Mouse (Mus musculus) forebrain, postnatal 0 days (tissue): Measurements from ENCODE around the gene Hcst. TPM values are rescaled to one million over a fixed set of nuclear protein-coding genes. Genes with fewer than 3 reads are reported as not detected.
A peak's percentile ranks its signal among the peaks of the same experiment; 100 is the strongest.

Experiments
- ATAC-seq: fragments of 200-750 bp; cut with Nextera tagmentation; 2 replicates; pipeline ENCODE4 v1.8.0; 2017; ENCODE audit warnings: mild to moderate bottlenecking, moderate library complexity
- DNase-seq: peaks from one replicate; pipeline ENCODE4 v3.0.0-alpha.2; 2015
- H3K27ac ChIP-seq: fragments of 300-500 bp; sonication (generic); 2 replicates; pipeline ENCODE4 v1.5.1; 2014; ENCODE audit warnings: low read depth, mild to moderate bottlenecking, antibody characterized with exemption, low read length, moderate library complexity, mixed read lengths
- H3K27me3 ChIP-seq: fragments of 300-500 bp; sonication (generic); 2 replicates; pipeline ENCODE4 v1.6.1; 2014; ENCODE audit warnings: mild to moderate bottlenecking, low read length, mixed read lengths; ENCODE audit not compliant: insufficient read depth
- H3K36me3 ChIP-seq: fragments of 300-500 bp; sonication (generic); 2 replicates; pipeline ENCODE4 v1.6.1; 2014; ENCODE audit warnings: mild to moderate bottlenecking, moderate library complexity; ENCODE audit not compliant: insufficient read depth
- H3K4me1 ChIP-seq: fragments of 300-500 bp; sonication (generic); 2 replicates; pipeline ENCODE4 v1.6.1; 2014; ENCODE audit warnings: antibody characterized with exemption; ENCODE audit not compliant: insufficient read depth
- H3K4me2 ChIP-seq: fragments of 300-500 bp; sonication (generic); 2 replicates; pipeline ENCODE4 v1.6.1; 2014; ENCODE audit warnings: low read depth, mild to moderate bottlenecking, moderate library complexity
- H3K4me3 ChIP-seq: fragments of 300-500 bp; sonication (generic); 2 replicates; pipeline ENCODE4 v1.5.1; 2014; ENCODE audit warnings: low read depth, low read length, mixed read lengths
- H3K9ac ChIP-seq: fragments of 300-500 bp; sonication (generic); 2 replicates; pipeline ENCODE4 v1.6.1; 2014; ENCODE audit warnings: mild to moderate bottlenecking
- H3K9me3 ChIP-seq: fragments of 300-500 bp; sonication (generic); 2 replicates; pipeline ENCODE4 v1.6.1; 2016; ENCODE audit warnings: low read length
- CTCF ChIP-seq: sonication (generic); IDR thresholded peaks from 2 replicates; pipeline ENCODE4 v1.5.1; 2016; ENCODE audit warnings: antibody characterized with exemption, control low read depth, low read depth
- WGBS: fragments of 180-500 bp; shearing (Covaris S2); extraction: QIAGEN DNeasy Blood & Tissue Kit; methylation state at CpG from one replicate; pipeline ENCODE4 v1.1.7; 2014; 5-methylcytosine and 5-hydroxymethylcytosine counted together
- polyA plus RNA-seq: library from polyadenylated mRNA; unstranded; fragments of >200 nt; fragmentation: Nextera tagmentation; extraction: Ambion mirVana; gene quantifications from 2 replicates; pipeline ENCODE4 v1.2.1, GENCODE M21; 2015
- total RNA-seq: library from RNA; depleted of rRNA; stranded (reverse); fragments of >200 nt; gene quantifications from 2 replicates; pipeline ENCODE4 v1.2.3, GENCODE M21; 2014

The Hcst gene
- total and polyA plus RNA-seq, 2 experiments from 2014 or later: 0.41 TPM; not detected in 1

DNA sequence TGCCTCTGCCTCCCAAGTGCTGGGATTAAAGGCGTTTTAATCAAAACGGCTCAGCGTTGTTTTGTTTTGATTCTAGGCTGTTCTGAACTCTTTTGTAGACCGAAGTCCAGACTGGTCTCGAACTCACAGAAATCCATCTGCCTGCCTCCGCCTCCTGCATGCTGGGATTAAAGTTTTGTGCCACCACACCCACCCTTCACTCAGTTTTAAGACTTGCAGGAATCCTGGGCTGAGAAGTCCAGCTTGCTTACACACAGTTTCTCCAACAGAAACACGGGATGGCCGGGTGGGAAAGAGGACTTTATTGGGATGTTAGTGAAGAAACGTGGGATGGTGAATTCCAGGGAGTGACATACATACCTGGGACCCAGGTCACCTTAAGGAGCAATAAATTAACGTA is 15.0 kb upstream of the Hcst start:
- H3K9ac ChIP-seq: no peak overlapping the region
- no peak for ATAC-seq
- H3K4me1 ChIP-seq: no peaks in the 10 kb centered on the region
- 73% methylated on average over 10 of the region's 10 CpGs for WGBS
- no peak for DNase-seq
- H3K4me3 ChIP-seq: no peak overlapping the region
- no peaks in the 10 kb centered on the region for H3K27me3 ChIP-seq
- peaks cover 52% of the 10 kb centered on the region for H3K36me3 ChIP-seq
- no peak for TF ChIP-seq CTCF
- no peaks in the 10 kb centered on the region for H3K9me3 ChIP-seq
- H3K4me2 ChIP-seq: no peak overlapping the region
- H3K27ac ChIP-seq: no peak overlapping the region

DNA sequence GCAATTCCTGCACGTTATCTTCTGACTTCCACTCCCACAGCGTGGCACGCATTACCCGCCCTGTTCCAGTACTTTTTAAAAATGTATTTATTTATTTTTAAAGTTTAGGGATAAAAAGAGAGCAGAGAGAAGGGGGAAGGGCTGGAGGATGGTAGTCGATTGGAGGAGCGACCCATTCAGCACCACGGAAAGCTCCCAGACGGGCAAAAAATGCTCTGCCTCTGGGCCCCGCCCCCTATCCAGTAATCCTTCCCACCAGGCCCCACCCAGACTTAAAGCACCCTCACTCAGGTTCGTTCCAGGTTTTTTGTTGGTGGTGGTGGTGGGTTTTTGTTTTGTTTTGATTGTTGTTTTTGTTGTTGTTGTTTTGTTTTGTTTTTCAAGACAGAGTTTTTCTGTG is 14.6 kb upstream of the Hcst start:
- Histone ChIP-seq H3K9ac (no peak overlapping the region), H3K4me2 (no peak overlapping the region), H3K4me1 (no peaks in the 10 kb centered on the region), H3K27ac (no peak overlapping the region), H3K9me3 (no peaks in the 10 kb centered on the region), H3K4me3 (no peak overlapping the region), H3K36me3 (peaks cover 48% of the 10 kb centered on the region), H3K27me3 (no peaks in the 10 kb centered on the region)
- ATAC-seq (no peak), DNase-seq (no peak)
- TF ChIP-seq CTCF: no peak
- WGBS: 2% methylated on average over 10 of the region's 10 CpGs

DNA sequence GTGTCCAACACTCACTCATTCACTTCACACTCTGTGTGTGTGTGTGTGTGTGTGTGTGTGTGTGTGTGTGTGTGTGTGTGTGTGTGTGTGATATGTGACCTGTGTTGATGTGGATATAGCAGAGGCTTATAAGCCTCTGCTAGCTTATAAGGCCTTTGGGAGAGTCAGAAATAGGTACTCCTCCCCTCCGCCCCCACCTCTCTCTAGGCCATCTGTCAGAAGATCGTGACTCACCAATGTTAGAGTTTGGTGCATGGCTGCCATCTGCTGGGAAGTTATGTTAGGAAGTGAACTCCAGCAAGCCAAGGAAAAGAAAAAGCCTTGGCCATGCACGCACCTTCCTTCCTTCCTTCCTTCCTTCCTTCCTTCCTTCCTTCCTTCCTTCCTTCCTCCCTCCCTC is 12.1 kb upstream of the Hcst start:
- Histone ChIP-seq H3K4me3 (no peak overlapping the region), H3K4me2 (no peak overlapping the region), H3K9me3 (no peaks in the 10 kb centered on the region), H3K9ac (no peak overlapping the region), H3K4me1 (no peaks in the 10 kb centered on the region), H3K27me3 (no peaks in the 10 kb centered on the region), H3K27ac (no peak overlapping the region), H3K36me3 (peaks cover 30% of the 10 kb centered on the region)
- ATAC-seq (peak; percentile 86), DNase-seq (peak; percentile 91)
- WGBS: 11% methylated on average over 3 of the region's 3 CpGs
- peak; percentile 84 for TF ChIP-seq CTCF

DNA sequence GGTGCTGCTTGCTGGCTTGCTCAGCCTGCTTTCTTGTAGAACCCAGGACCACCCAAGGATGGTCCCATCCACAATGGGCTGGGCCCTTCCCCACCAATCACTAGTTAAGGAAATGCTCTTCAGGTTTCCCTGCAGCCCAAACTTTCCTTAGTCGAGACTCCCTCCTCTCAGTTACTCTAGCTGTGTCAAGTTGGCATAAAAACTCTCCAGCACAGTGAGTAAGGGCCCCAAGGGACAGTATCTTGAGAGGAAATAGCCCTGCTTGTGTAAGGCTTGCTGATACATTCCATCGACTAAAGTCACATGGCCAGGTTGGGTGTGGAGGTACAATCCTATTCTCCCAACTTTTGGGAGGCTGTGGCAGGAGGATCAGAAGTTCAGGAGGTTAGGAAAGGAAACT is 10.5 kb upstream of the Hcst start:
- DNase-seq: no peak
- no peak for TF ChIP-seq CTCF

DNA sequence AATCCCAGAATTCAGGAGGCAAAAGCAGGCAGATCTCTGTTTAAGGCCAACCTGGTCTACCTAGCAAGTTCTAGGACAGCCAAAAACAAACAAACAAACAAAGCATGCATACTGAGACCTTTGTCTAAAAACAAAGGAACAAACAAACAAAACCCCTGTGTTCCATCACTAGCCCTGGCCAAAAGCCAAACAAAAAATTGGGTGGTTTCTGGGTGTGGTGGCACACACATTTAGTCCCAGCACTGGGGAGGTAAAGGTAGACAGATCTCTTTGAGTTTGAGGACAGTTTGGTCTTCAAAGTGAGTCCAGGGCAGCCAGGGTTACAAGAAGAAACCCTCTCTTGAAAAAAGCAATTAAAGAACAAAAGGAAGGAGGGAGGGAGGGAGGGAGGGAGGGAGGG is 9.7 kb upstream of the Hcst start:
- DNase-seq: no peak
- H3K27ac ChIP-seq: no peak overlapping the region
- ATAC-seq: no peak
- no peak overlapping the region for H3K9ac ChIP-seq
- no peak overlapping the region for H3K4me2 ChIP-seq
- H3K4me1 ChIP-seq: no peaks in the 10 kb centered on the region
- peaks cover 21% of the 10 kb centered on the region for H3K36me3 ChIP-seq
- H3K9me3 ChIP-seq: no peaks in the 10 kb centered on the region
- H3K27me3 ChIP-seq: no peaks in the 10 kb centered on the region
- no peak overlapping the region for H3K4me3 ChIP-seq
- no peak for TF ChIP-seq CTCF

More for the DNA sequence above, 10.5 kb upstream of the Hcst start:
- H3K9me3 ChIP-seq: no peaks in the 10 kb centered on the region
- no peak overlapping the region for H3K27ac ChIP-seq
- H3K4me2 ChIP-seq: no peak overlapping the region
- no peak overlapping the region for H3K9ac ChIP-seq
- H3K4me3 ChIP-seq: no peak overlapping the region
- WGBS: 60% methylated on average over 2 of the region's 2 CpGs
- ATAC-seq: no peak
- no peaks in the 10 kb centered on the region for H3K27me3 ChIP-seq
- H3K4me1 ChIP-seq: no peaks in the 10 kb centered on the region
- peaks cover 26% of the 10 kb centered on the region for H3K36me3 ChIP-seq

DNA sequence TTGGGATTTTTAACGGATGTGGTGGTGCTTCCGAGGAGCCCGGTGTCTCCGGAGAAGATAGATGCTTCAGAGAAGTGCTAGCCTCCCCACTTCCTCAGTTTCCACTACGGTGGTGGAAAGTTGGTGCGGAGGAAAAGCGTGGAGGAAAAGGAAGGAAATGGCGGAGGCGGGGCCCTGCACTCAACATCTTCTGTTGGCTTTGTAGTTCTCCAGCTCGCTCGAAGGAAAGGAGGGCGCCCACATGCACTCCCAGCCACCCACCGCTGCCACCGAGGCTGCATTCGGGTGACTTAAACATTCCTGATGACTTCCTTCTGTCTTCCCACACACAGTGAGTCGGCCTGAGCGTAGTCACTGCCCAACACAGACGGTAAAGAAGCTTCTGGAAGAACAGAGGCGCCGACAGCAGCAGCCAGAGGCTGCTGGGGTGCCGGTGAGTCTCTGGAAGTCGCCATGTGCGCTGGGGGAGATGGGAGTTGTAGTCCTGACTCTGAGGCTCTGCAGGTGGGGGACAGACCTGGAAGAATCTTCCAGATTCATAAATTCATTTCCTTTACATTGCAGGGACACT is 3.5 kb upstream of the Hcst start:
- H3K27ac ChIP-seq: peak overlapping the region; percentile 64; the same call in 1 of the 2 replicates
- 42% methylated on average over 23 of the region's 23 CpGs for WGBS
- peak; percentile 26 for DNase-seq

DNA sequence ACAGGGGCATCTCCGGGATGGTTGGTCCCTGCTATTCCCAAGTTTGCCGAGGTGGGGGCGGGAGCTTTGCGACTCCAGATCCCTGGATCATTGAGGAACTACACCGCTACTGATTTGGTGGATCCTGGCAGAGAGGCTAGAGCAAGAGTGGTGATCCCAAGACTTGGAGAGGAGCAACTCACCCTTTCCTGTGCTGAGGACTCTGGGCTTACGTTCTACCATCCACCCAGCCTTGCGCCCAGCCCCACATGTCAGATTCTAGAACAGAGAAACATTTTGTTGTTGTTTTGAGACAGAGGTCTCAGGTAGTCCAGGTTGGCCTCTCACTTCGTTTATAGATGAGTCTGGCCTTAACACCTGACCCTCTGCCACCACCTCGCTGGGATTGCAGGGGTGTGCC is 2.9 kb upstream of the Hcst start:
- Histone ChIP-seq H3K4me3 (peak overlapping the region; percentile 53), H3K27ac (peak overlapping the region; percentile 64), H3K4me1 (no peaks in the 10 kb centered on the region; the same call in 1 of the 2 replicates), H3K27me3 (no peaks in the 10 kb centered on the region), H3K9ac (peak overlapping the region; percentile 53), H3K9me3 (no peaks in the 10 kb centered on the region), H3K4me2 (peak overlapping the region; percentile 98), H3K36me3 (peaks cover 15% of the 10 kb centered on the region)
- ATAC-seq: peak; percentile 74
- 12% methylated on average over 9 of the region's 9 CpGs for WGBS
- no peak for DNase-seq
- TF ChIP-seq CTCF: 0 out of 2 replicates have a peak, but pooled peaks have one; percentile 7

More for the DNA sequence above, 3.5 kb upstream of the Hcst start:
- Histone ChIP-seq H3K27me3 (no peaks in the 10 kb centered on the region), H3K4me1 (no peaks in the 10 kb centered on the region; the same call in 1 of the 2 replicates), H3K4me2 (peak overlapping the region; percentile 98), H3K36me3 (peaks cover 15% of the 10 kb centered on the region), H3K9ac (peak overlapping the region; percentile 53), H3K9me3 (no peaks in the 10 kb centered on the region), H3K4me3 (peak overlapping the region; percentile 53)
- no peak for TF ChIP-seq CTCF
- ATAC-seq: no peak
